Mouse (Mus musculus): Measurements from ENCODE around the gene Itpripl2. TPM values are rescaled to one million over a fixed set of nuclear protein-coding genes. Genes with fewer than 3 reads are reported as not detected.
A peak's percentile ranks its signal among the peaks of the same experiment; 100 is the strongest.

Itpripl2 gene
- polyA plus RNA-seq, 1 experiment from 2014 or later, result 1.4 TPM

DNA sequence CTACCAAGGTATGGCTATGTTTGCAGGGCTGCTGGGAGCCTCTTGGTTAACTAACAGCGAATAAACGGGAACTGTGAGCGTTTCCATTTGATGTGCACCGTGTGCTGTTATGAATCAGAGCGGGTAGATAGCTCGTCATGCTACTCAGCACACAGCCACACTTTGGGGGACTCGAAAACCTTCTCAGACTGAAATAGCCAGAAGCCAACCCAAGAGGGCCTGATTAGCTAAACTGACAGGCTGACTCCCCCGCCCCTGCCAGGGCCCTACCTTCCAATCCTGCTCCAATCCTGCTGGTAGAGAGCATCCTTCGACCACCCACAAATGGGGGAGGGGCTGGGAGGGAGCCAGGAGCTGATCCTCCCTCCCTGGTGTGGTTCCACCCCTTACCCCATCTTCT lies 48.4 kb downstream of the Itpripl2 start:
- WGBS (ENCODE audit: insufficient replicate concordance), result 6% methylated on average over 9 of the region's 9 CpGs
- H3K27me3 ChIP-seq (ENCODE audit: control insufficient read depth, insufficient read depth, low read length), result peaks cover 49% of the 10 kb centered on the region

DNA sequence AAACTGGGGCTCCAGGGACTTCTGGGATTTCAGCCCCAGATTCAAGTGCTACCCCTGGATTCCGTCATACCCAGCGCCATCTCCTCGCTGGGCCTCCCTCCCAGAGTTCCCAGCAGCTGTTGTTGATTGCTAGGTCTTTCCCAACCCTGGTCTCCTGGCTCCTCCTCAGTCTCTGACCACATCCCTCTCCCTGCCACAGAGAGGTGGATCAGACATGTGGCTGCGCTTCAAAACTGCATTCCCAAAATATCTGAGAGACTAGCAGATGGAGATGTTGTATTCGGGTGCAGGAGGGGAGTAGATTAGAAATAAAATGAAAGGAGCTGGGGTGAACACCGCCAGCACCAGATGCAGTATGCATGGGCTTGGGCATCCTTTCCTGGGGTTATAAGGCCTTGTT lies 50.2 kb downstream of the Itpripl2 start:
- WGBS (ENCODE audit: insufficient replicate concordance), result 76% methylated on average over 6 of the region's 6 CpGs
- Histone ChIP-seq H3K4me2 (no peak overlapping the region), H3K9ac (ENCODE audit: low read depth, low read length) (no peak overlapping the region), H3K36me3 (ENCODE audit: control insufficient read depth, insufficient read depth, low read length) (no peaks in the 10 kb centered on the region), H3K4me1 (ENCODE audit: control insufficient read depth, insufficient read depth, low read length) (no peaks in the 10 kb centered on the region), H3K27ac (ENCODE audit: low read depth, low read length) (no peak overlapping the region), H3K9me3 (replicated peaks; ENCODE audit: control insufficient read depth, low read length) (no peaks in the 10 kb centered on the region), H3K27me3 (ENCODE audit: control insufficient read depth, insufficient read depth, low read length) (peaks cover 31% of the 10 kb centered on the region), H3K4me3 (ENCODE audit: low read depth, low read length) (no peak overlapping the region)
- no peak for ATAC-seq (replicated peaks; ENCODE audit: insufficient number of reproducible peaks, low FRiP score, low TSS enrichment)

More for the DNA sequence above, 48.4 kb downstream of the Itpripl2 start:
- no peaks in the 10 kb centered on the region for H3K36me3 ChIP-seq (ENCODE audit: control insufficient read depth, insufficient read depth, low read length)
- no peak for ATAC-seq (replicated peaks; ENCODE audit: insufficient number of reproducible peaks, low FRiP score, low TSS enrichment)
- no peak overlapping the region for H3K27ac ChIP-seq (ENCODE audit: low read depth, low read length)
- no peaks in the 10 kb centered on the region for H3K9me3 ChIP-seq (replicated peaks; ENCODE audit: control insufficient read depth, low read length)
- no peak overlapping the region for H3K4me3 ChIP-seq (ENCODE audit: low read depth, low read length)
- no peak overlapping the region for H3K9ac ChIP-seq (ENCODE audit: low read depth, low read length)
- 0 out of 2 replicates have a peak, but pooled peaks cover 3% of the 10 kb centered on the region for H3K4me1 ChIP-seq (ENCODE audit: control insufficient read depth, insufficient read depth, low read length)
- peak overlapping the region; percentile 40 for H3K4me2 ChIP-seq

DNA sequence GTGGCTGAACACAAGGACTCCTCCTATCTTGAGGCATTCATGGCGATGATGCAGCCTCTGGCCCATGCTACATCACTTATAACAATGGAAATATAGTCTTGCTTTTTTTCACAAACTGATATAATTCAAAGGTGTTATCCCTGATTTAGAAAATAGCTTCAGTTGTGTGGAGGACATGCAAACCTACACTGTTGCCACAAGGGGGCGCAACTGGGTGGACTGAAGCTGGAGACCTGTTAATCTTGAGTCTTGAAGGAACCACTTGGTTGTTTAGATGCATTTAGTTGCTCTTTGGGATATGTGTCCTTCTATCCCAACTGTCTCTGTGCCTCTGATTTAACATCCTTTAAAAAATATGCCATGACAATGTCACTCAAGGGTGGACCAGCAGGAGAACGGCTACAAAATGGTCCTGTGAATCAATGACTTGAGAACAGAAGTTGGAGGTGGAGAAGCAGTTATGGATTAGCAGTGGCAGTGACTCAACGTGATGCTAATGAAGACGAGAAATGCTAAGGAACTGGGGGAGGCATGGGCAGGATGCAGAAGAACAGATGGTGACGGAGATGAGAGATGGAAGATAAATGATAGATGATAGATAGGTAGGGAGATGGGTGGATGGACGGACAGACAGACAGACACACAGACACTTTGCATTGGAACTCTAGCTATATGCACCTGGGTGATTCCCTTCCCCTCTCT lies 54.5 kb downstream of the Itpripl2 start:
- H3K9me3 ChIP-seq (replicated peaks; ENCODE audit: control insufficient read depth, low read length), result no peaks in the 10 kb centered on the region
- no peak for ATAC-seq (replicated peaks; ENCODE audit: insufficient number of reproducible peaks, low FRiP score, low TSS enrichment)
- no peak overlapping the region for H3K27ac ChIP-seq (ENCODE audit: low read depth, low read length)
- no peaks in the 10 kb centered on the region for H3K36me3 ChIP-seq (ENCODE audit: control insufficient read depth, insufficient read depth, low read length)
- H3K27me3 ChIP-seq (ENCODE audit: control insufficient read depth, insufficient read depth, low read length), result peaks cover 8% of the 10 kb centered on the region; the same call in 1 of the 2 replicates
- H3K4me1 ChIP-seq (ENCODE audit: control insufficient read depth, insufficient read depth, low read length), result no peaks in the 10 kb centered on the region
- H3K4me3 ChIP-seq (ENCODE audit: low read depth, low read length), result no peak overlapping the region
- no peak overlapping the region for H3K4me2 ChIP-seq
- WGBS (ENCODE audit: insufficient replicate concordance), result 50% methylated on average over 7 of the region's 7 CpGs
- no peak overlapping the region for H3K9ac ChIP-seq (ENCODE audit: low read depth, low read length)

Other genes with a start within 250 kb of the Itpripl2 start
- gene Smg1, start 248.3 kb downstream of the Itpripl2 start, polyA plus RNA-seq (2014; fragmentation: Nextera tagmentation; extraction: Ambion mirVana), result 10.4 and 19.0 TPM in 2 replicates
- 0.39 and 1.0 TPM in 2 replicates for gene Syt17, start 43.8 kb downstream of the Itpripl2 start, polyA plus RNA-seq (2014; fragmentation: Nextera tagmentation; extraction: Ambion mirVana)
- 144 and 164 TPM in 2 replicates for gene Coq7, start 41.4 kb upstream of the Itpripl2 start, polyA plus RNA-seq (2014; fragmentation: Nextera tagmentation; extraction: Ambion mirVana)
- gene Tmc7, start 92.8 kb upstream of the Itpripl2 start, polyA plus RNA-seq (2014; fragmentation: Nextera tagmentation; extraction: Ambion mirVana), result 1.9 and 2.6 TPM in 2 replicates
- 0.10 and 0.25 TPM in 2 replicates for gene Tmc5, start 105.3 kb upstream of the Itpripl2 start, polyA plus RNA-seq (2014; fragmentation: Nextera tagmentation; extraction: Ambion mirVana)
- 70.6 and 71.6 TPM in 2 replicates for gene Gde1, start 213.8 kb upstream of the Itpripl2 start, polyA plus RNA-seq (2014; fragmentation: Nextera tagmentation; extraction: Ambion mirVana)
- 4.6 and 5.9 TPM in 2 replicates for gene Ccp110, start 220.6 kb upstream of the Itpripl2 start, polyA plus RNA-seq (2014; fragmentation: Nextera tagmentation; extraction: Ambion mirVana)
- gene Vps35l, start 248.3 kb upstream of the Itpripl2 start, polyA plus RNA-seq (2014; fragmentation: Nextera tagmentation; extraction: Ambion mirVana), result 48.1 and 49.0 TPM in 2 replicates

Data from heart, embryonic 11.5 days (tissue).